Mouse (Mus musculus) A20 (cell line): ENCODE results near the gene Kctd21.

ENCODE experiments used
- DNase-seq: peaks from one replicate; pipeline ENCODE4 v3.0.0-alpha.2; 2011; ENCODE audit warnings: low read depth, low spot score

Gene Kctd21

GRCm38 (mm10) chr7:97317706-97318105, 14.4 kb upstream of the Kctd21 start:
- DNase-seq = no peak

DNA sequence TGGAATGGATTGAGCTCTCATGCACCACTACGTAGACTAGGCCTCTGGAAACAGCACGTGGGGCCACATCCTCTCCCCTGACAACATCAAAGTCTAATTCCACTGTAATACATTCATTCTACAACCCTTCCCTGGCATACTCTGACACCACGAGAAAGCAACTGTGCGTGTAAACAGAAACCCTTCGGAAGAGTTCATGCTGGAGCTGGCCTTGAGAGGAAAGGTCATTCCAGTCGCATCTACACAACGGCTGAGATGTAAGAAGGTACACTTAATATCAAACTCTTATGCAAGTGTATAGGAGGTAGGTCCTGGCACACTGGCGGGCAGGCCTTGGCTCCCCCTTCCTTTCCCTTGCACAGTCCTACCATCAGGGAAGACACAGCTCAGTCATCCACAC, 7.8 kb upstream of the Kctd21 start:
- DNase-seq = no peak

GRCm38 (mm10) chr7:97325156-97325985, 6.8 kb upstream of the Kctd21 start:
- DNase-seq = no peak

DNA sequence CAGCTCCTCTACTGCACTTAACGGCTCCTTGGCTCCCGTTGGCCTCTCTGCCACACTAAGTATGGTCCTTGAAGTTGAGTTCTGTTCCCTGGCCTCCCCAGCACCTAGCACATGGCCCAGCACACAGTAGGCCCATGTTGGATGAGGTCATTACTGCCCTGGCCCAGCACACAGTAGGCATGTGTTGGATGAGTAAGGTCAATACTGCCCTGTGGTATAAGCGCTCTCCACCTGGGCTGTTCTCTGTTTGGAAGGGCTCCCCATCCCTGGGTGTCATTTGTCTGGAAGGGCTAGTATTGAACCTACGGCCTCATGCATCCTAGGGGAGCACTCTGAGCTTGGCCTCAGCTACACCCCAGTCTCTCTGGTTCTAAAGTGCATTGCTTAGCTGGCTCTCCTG, 4.8 kb upstream of the Kctd21 start:
- DNase-seq = no peak

GRCm38 (mm10) chr7:97328891-97329588, 3.1 kb upstream of the Kctd21 start:
- DNase-seq = no peak

- no peak for DNase-seq
Measured at GRCm38 (mm10) chr7:97329676-97330075, 2.5 kb upstream of the Kctd21 start.

GRCm38 (mm10) chr7:97330931-97331645, 1.0 kb upstream of the Kctd21 start:
- peak; percentile 41 for DNase-seq

- DNase-seq = no peak
Measured at GRCm38 (mm10) chr7:97332667-97333041, 527 bp downstream of the Kctd21 start.

GRCm38 (mm10) chr7:97333113-97333898, 1.2 kb downstream of the Kctd21 start:
- no peak for DNase-seq

DNA sequence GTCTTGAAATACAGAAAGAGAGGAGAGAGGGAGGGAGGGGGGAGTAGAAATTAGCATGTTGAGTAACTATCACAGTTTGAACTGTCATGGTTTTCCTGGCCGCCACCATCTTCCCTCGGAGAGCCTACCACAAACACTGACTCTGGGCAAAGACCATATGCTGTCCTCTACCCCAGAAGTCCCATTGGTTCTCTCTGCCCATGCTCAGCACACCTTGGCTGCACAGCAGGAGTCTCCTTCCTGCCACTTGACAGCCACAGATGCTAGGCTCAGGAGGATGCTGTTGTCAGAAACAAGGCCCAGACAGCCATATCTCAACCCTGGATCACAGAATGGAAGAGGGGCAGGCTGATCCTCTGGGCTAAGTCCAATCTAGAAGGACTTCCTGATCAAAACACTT, 2.3 kb downstream of the Kctd21 start:
- DNase-seq = no peak

DNA sequence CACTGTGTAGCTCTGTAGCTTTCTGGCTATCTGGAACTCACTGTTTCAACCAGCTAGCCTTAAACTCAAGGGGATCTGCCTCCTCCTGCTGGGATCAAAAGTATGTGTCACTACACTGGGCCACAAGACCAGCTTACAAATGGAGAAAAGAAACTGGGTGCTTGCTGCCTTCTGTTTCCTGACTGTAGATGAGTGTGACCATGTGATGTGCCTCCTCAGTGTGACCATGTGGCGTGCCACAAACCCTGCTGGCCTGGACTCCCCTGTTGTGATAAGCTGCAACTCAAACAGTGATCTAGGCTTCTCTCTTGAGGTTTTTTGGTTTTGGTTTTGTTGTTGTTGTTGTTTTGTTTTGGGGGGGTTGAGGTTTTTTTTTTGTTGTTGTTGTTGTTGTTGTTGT, 4.6 kb downstream of the Kctd21 start:
- peak; percentile 58 for DNase-seq

DNA sequence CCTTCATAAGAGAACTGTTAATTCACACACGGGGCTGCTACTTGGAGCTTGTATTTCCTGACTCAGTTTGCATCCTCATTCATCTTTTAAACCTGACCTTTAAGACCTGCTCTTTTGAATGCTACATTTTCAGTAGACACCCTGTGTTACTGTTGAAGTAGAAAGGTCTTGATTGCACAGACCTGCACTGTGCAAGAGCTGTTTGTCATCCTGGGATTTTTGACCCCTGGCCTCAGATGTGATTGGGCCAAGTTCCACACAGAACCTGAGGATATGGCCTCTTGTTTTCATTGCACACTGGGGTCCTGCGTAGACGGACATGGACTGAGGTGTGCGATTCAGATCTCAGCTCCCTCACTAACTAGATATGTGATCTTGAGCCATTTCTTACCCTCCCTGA, 6.5 kb downstream of the Kctd21 start:
- no peak for DNase-seq

- no peak for DNase-seq
Measured at GRCm38 (mm10) chr7:97339623-97340022, 7.5 kb downstream of the Kctd21 start.

GRCm38 (mm10) chr7:97340907-97341849, 9.1 kb downstream of the Kctd21 start:
- no peak for DNase-seq

- no peak for DNase-seq
Measured at GRCm38 (mm10) chr7:97342961-97343360, 10.8 kb downstream of the Kctd21 start.

DNA sequence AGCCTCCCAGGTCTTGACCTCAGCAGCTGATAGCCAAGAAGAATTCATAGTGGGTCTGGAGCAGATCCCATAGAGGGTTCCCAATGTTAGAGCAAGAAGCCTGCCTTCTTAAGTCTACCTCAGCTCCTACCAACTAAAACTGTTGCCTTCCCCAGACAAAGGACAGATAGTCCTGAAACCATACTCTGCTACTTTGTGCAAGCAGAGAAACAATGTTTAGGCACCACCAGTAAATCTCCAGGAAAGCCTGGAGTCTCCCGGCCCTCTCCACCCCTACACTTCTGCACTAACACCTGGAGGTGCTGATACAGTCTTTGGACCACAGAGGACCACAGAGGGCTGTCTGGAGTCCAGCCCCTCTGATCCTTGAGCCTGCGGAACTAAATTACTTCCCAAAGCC, 12.5 kb downstream of the Kctd21 start:
- DNase-seq = no peak

GRCm38 (mm10) chr7:97345229-97345871, 13.2 kb downstream of the Kctd21 start:
- no peak for DNase-seq

DNA sequence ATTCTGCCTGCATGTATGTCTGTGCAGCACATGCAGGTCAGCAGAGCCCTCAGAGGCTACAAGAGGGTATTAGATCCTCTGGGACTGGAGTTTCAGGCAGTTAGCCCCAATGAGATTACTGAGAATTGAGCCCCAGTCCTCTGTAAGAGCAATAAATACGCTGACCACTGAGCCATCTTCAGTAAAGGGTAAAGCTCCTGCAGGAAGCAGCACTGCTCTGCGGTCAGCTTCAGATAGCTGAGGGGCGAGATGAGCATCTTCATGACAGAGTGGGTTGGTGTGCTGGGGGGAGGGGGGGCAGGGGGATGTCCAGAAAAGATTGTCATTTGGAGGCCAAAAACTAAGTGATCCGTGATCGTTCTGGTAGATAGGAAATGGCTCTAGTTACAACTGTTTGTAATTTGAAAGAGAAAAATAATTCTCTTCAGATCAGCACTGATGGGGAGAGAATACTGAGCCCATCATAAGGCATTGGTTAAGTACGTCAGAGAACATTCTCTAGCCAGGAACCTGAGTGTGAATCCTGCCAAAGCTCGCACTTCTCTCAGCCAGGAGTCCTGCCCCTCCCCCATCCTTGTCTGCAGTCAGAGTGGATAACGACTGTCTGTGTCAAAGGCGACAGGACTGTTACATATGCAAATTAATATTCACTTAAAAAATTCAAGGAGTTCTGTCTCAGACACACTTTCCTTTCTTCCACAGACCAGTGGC, 14.1 kb downstream of the Kctd21 start:
- no peak for DNase-seq

DNA sequence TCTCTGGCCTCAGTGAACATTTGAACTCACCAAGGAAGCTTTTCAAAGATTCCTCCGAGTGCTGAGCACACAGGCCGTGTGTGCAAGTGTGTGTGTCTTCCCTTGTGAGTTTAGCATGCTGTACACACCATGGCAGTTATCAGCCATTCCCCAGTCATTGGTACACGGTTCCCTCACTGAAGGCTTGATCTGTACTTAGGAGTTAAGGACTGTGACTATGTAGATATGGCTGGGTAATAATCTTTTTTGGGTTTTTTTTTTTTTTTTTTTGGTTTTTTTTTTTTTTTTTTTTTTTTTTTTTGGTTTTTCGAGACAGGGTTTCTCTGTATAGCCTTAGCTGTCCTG, 14.7 kb downstream of the Kctd21 start:
- DNase-seq = no peak

GRCm38 (mm10) chr7:97347464-97347863, 15.3 kb downstream of the Kctd21 start:
- no peak for DNase-seq
